In the genomic region with DNA sequence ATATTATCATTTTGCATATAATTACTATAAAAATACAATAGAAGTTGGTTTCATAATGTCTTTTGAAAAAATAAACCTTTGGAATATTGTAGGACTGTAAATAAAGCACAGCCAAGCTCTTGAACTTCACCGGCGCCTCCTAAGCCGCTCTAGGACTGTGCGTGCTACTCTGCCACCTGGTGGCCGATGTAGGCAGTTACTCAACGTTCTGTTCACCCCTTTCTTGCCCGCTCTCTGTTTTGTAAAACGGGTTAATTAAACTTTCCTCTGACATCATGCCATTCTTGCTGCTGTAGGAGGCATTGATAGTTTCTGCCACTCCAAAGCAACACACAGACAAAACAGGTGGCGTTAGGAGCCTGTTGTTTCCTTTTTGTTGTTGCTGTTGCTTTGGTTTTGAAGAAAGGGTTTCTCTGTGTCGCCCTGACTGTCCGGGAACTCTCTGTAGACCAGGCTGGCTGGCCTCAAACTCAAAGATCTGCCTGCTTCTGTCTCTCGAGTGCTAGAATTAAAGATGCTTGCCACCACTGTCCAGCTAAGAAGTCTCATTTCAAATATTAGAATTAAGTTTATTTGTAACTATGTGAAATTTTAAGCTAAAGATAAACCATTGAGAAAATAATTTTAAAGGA, we compare ENCODE assay signal across 7 mouse cellular contexts. TPM values are rescaled to one million over a fixed set of nuclear protein-coding genes. Genes with fewer than 3 reads are reported as not detected.
A peak's percentile ranks its signal among the peaks of the same experiment; 100 is the strongest.
DNase-seq lines count a peak whose midpoint lies in the region; ATAC-seq and TF ChIP-seq lines count a peak whose summit lies in the region.

No protein-coding gene starts in this region.

- no peak overlapping the region for H3K9ac ChIP-seq in hindbrain, postnatal 0 days (replicated peaks; ENCODE audit: low read length)

- H3K27me3 ChIP-seq in hindbrain, postnatal 0 days (ENCODE audit: insufficient read depth, low read length) = no peaks in the 10 kb centered on the region; the same call in 1 of the 2 replicates

- no peaks in the 10 kb centered on the region for H3K4me1 ChIP-seq in hindbrain, postnatal 0 days (ENCODE audit: insufficient read depth, low read length)

- peak; percentile 93 for ATAC-seq in frontal cortex, adult (ENCODE audit: low TSS enrichment)
- ATAC-seq in hindbrain, postnatal 0 days = peak; percentile 93

- no peak overlapping the region for H3K4me3 ChIP-seq in hindbrain, postnatal 0 days (ENCODE audit: low read length)

- H3K4me2 ChIP-seq in hindbrain, postnatal 0 days (ENCODE audit: low read depth, low read length) = no peak overlapping the region; the same call in 1 of the 2 replicates

- intact Hi-C loops in left cerebral cortex, postnatal 14 days (cut with DNase I) = loop anchor here (1.0 to 10.0 kb wide), 3 partner anchors 245 to 618 kb away; no protein-coding TSS in a partner anchor

- TF ChIP-seq CTCF in hindbrain, postnatal 0 days (IDR thresholded peaks at IDR 0.05; ENCODE audit: low read depth) = peak; percentile 92

- H3K36me3 ChIP-seq in hindbrain, postnatal 0 days (ENCODE audit: insufficient read depth, low read length) = no peaks in the 10 kb centered on the region

- WGBS in hindbrain, postnatal 0 days = 8% methylated on average over 12 of the region's 12 CpGs

- H3K9me3 ChIP-seq in hindbrain, postnatal 0 days (ENCODE audit: low read length) = no peaks in the 10 kb centered on the region

- peak; percentile 87 for DNase-seq in ZHBTc4 (ENCODE audit: low read depth, low spot score)
- DNase-seq in cerebellum, adult 9-11 months = peak; percentile 34
- DNase-seq in hindbrain, postnatal 0 days (ENCODE audit: low spot score) = peak; percentile 92
- peak; percentile 58 to 79 for DNase-seq in left cerebral cortex, postnatal 14 days (ENCODE audit: low spot score in 2 of 2)
- DNase-seq in mesoderm, embryonic 11.5 days (ENCODE audit: low read depth, low spot score) = peak; percentile 85
- peak; percentile 83 for DNase-seq in right cerebral cortex, postnatal 14 days

- no peak overlapping the region for H3K27ac ChIP-seq in hindbrain, postnatal 0 days

RNA-seq across cellular contexts. Expression of a gene that starts 24.1 kb away (rescaled TPM):
- total RNA-seq in hindbrain, postnatal 0 days (2014; rRNA removed) = 12.2 and 17.0 TPM in 2 replicates
- 14.7 and 15.9 TPM in 2 replicates for polyA plus RNA-seq in hindbrain, postnatal 0 days (2015; fragmentation: Nextera tagmentation; extraction: Ambion mirVana)
- 10 to 100 TPM; 21.1 to 23.7 TPM for total RNA-seq in left cerebral cortex, postnatal 14 days (2021)

RNA-seq across cellular contexts. Expression of a gene that starts 24.4 kb away (rescaled TPM):
- total RNA-seq in hindbrain, postnatal 0 days (2014; rRNA removed) = 21.4 and 40.7 TPM in 2 replicates
- 8.1 and 10.8 TPM in 2 replicates for polyA plus RNA-seq in hindbrain, postnatal 0 days (2015; fragmentation: Nextera tagmentation; extraction: Ambion mirVana)
- total RNA-seq in left cerebral cortex, postnatal 14 days (2021) = 10 to 100 TPM; 12.3 to 12.4 TPM

Comparison
In these comparisons a context has a peak if more than half of its experiments do, and no peak if none do; other contexts are left out.
1. DNase-seq: peak in every context shown above with its lines; median percentile 92 in hindbrain, postnatal 0 days; 87 in ZHBTc4; 85 in mesoderm, embryonic 11.5 days; 83 in right cerebral cortex, postnatal 14 days; 68 in left cerebral cortex, postnatal 14 days; 34 in cerebellum, adult 9-11 months.